Mouse (Mus musculus): Measurements from ENCODE around the gene Fgfr2.

Gene Fgfr2

DNA sequence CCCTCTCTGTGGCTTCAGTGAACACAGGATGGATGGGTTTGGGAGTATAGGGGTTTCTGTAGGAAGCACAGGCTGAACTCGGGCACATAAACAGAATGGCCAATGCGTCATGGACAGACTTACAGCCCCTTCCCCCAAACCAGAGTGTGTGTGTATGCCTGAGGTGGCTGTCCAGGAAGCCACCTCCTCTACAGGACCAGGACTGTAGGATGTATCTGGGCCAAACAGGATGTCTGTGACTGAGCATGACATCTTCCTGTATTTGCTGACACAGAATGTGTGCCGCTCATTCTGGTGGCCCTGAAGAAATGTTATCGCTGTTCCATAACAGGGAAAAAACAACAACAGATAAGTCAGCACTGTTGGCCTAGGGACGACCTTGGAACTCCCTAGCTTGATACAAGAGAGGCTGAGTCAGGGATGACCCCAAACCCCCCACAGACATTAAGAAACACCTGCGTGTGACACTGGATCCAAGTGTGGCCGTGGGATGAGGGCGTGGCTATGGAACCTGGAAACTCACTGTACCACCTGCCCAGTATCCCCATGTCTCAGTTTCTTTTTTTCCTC is 687.6 kb downstream of the Fgfr2 start:
- DNase-seq: no peak

DNA sequence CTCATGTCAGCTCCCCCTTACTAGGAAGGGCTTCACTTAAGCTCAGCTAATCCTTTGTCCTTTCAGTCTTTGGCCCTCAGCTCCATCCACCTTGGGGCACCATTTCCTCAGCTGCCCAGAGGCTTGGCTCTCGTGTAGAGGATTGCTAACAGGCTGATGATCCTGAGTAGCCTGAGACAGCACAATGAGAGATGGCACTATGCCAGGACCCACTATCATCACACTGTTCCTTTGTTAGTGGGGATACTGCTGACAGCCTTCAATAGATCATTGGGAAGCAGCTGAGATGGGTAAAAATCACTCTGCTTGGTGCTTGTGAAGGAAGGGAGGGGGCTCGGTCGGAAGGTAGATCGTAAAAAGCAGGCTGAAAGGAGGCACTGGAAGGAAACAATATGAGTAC is 693.8 kb downstream of the Fgfr2 start:
- no peak for DNase-seq

DNA sequence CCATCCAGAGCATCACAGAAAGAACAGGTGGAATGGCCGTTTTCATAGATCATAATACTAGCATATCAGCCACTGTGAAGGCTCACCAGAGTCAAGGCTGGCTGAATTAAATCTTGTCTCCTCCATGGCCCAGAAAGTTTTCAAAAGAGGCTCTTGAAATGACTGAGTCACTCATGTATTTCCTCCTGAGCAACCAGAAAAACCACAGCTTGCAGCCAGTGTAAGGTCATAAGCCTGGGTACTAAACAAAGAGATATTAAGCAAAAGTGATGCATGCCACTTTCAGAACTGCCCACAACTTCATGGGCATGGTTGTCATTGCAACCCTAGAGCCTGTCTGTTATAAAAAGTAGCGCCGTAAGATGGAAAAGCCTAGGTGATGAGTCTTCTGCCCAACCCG is 694.8 kb downstream of the Fgfr2 start:
- no peak for DNase-seq

DNA sequence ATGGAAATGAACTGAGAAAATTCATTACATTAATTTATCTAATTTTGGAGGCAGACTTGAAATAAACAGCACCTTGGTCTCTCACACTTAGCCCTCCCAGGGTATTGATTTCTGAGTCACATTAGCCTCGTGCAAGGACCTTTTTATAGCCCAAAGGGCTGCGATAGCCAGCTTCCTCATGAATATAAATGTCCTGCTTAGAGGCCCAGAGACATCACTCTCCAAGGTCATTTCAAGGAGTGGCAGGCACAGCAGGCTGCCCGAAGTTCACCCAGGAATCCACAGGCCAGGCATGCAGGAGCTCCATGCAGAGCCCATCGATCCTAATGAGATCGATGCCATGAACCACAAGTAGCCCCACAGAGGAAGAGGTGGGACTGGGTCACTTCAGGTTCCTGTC is 697.1 kb downstream of the Fgfr2 start:
- DNase-seq: no peak

DNA sequence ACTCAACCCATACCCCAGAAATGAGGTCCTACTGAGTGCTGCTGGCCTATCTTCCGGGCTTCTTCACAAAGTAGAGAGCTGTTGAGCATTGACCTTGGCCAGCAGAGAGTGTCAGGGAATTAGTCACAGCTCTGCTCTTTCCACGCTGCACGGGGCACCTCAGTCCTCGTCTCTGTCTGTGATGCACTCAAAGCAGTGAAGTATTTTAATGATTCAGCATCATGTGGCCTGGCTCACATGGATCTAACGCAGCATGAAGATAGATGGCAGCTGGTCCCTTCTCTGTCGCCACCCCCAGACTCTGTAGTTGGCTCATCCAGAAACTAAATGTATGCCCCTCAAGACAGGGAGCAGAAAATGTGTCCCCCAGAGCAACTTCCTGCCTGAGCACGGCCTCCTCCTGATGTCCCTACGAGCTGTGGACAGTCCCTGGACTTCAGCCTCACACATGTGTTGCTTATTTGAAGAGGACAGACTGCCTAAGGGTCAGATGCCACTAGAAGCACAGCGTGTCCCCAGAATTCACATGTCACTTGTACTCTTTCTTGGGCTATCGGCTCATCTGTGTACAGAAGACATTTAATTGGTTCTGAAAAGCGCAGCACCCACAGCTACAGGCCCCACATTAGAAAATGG is 697.7 kb downstream of the Fgfr2 start:
- DNase-seq: no peak

DNA sequence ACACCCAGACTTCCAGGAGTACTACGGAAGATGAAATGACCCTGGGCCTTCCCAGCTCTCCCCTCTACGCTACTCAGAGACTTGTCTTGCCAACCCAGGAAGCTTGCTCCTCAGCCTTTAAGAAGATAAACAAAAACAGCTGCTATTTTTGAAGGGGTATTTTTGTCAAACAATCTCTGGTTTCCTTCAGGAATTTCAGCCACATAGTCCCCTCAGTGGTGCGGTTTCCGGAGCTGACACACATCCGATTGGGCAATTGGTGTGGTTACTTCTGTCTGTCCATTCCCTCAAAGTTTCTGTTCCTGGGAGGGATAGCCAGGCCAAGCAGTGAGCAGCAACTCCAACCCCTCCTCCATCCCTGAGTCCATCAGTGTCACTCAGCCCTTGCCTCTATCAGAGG is 699.6 kb downstream of the Fgfr2 start:
- DNase-seq: no peak

DNA sequence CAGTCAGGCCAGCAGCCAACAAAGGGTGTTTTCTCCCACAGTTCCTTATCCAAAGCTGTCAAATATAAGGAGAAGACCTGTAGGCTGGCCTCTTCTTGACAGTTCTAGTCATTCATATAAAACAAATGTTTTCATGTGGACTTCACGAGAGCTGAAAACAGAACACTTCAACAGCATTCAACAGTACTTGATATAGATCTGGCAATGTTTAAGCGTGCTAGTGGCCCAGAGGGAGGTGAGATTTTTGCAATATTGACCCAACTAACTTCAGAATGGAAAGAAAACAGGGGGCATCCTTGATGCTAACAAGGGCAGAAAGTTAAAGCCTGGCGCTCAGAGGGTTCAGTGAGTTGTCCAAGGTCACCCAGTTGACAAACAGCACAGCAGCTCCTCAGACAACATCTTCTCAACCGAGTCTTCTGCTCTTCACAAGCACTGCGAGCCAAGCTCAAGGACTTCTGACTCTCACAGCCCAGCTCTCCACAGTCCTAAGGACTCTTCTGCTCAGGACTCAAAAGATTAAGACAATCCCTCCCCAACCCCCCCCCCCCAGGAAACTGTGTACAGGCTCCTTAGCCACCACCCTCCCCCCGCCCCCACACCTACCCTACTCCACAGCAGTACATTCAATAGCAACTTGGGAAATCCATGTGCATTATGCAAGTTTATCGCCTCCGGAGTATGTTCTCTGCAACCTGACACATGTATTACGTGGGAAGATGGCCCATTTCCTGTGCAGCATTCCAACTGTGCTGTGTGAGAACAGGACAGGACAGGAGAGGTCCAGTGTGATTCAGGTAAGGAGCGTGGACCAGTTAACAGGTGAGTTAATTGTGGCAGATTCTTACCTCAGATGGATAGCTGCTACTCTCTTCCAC is 703.5 kb downstream of the Fgfr2 start:
- no peak for DNase-seq

DNA sequence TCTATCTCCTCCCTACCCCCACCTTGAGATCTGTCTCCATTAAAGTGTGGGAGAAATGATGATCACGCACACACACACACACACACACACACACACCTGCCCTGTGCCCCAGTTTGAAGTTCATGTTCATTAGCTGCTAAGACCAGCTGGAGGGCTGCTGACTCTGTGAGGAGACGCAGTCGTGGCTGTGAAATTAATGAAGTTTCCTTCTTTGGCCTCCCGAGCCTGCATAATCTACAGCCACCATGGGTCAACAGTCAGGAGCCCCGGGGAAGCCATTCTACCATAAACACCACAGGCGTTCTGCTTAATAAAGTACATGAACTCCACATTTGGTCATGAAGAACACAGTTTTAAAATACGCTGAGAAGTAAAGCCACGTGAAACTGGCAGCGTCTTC is 706.3 kb downstream of the Fgfr2 start:
- DNase-seq: no peak

DNA sequence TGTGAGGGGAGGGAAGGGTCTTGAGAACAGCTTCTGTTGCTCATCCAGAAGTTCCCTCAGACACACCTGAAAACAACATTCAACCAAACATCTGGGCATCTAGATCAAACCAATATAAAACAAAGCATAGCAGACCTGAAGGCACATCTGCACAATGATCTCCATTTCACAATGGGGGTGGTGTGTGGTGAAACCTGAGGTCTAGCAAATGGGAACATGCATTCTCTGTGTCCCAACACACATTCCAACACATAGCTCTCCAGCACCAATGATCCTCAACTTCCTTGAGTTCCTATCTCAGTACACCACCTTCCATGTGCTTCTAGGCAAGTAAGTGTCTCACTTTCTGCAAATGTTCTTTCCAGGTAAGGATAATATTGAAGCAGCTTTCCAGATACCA is 707.3 kb downstream of the Fgfr2 start:
- DNase-seq: no peak

DNA sequence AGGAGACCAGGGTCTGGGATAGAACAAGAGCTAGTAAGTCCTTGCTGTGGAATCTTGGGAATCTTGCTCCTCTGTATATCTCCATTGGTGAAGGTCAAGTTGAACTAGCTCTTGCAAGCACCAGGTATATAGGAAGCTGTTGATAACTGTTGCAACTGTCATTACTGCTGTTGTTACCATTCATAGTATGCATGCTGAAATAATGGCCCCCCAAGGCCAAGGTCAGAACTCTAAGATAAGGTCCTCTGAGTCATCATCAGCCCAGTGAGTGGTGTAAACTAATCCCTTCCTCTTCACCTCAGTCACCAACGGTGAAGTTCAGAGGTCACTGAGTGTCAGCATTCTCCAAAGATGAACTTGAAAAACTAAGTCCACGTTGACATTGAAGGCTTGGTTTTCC is 710.6 kb downstream of the Fgfr2 start:
- DNase-seq: no peak

DNA sequence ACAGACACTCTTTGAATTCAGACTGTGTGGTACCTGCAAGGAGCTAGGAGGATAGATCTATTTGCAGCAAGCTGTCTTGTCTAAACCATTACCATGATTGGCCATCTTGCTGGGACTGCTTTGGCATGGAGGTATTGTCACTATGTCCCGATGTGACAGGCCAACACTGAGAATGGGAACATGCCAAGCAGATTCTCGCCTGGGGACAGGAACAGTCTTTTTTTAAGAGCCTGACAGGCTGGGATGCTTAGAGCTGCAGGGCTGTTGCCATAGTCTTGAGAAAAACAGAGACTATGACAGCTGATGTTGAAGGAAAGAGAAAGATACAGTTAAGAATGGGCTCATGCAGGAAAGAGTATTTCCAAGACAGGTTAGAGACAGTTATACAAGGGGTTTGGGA is 711.4 kb downstream of the Fgfr2 start:
- no peak for DNase-seq

DNA sequence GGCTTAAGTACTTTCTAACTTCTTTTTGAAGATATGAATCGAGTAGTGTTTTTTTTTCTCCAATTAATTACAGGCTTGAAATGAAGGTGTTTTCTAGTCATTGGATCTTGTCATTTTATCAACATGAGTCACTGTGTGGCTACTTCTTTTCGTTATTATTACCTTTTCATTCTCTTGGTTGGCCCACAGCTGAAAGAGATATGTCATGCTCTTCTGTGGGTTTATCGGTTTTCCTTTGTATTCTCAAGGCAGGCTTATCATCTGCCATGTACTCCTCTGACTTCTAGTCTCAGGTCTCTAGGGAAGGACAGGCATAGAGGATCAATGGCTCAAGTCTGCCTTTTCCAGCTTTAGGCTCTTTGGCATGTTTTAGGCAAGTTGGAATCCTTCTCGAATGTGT is 712.2 kb downstream of the Fgfr2 start:
- no peak for DNase-seq

DNA sequence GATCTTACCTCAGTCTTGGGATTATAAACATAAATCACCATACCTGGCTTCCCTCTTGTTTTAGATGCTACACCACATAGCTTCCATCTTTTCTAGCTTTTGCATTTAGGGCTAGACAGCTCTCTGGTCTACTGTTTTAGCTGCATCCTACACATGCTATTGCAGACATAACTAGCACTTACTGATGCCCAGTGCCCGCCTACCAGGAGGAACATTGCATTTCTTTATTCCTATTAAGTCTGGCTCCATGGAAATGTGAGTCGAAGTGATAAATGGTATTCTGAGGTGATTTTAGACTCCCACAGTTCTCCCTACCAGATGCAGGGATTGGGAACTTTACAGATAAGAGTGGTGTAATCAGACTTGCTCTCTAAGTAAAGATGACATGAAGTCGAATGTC is 713.3 kb downstream of the Fgfr2 start:
- DNase-seq: no peak

DNA sequence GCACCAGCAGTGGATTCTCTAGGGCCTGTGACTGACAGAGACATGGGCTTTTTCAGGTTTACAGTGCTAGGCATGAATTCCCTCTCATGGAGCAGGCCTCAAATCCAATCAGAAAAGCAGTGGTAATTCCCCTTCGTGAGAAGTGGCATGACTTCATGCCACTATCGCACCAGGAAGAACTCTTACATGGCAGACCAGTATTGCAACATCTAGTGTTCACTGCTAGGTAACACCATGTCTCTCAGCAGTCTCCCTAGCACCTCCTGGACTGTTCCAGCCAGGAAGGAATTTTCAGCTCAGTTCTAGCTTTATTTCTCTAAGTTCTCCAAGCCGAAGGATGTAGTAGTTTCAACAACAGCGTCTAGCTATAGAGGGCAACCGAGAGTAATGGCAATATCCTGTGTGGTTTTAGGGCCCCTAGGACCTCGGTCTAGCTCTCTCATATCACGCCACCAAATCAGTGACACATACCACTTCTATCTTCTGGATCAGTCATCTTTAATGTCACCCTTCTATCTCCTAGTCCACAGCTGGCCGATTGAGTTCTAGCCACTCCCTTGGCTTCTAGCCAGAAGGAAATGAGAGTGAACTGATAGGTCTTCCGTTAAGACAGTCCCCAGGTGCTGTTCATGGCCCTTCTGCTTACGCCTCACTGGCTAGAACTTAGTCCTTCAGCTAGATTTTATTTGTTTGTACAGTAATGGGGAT is 720.6 kb downstream of the Fgfr2 start:
- DNase-seq: no peak

DNA sequence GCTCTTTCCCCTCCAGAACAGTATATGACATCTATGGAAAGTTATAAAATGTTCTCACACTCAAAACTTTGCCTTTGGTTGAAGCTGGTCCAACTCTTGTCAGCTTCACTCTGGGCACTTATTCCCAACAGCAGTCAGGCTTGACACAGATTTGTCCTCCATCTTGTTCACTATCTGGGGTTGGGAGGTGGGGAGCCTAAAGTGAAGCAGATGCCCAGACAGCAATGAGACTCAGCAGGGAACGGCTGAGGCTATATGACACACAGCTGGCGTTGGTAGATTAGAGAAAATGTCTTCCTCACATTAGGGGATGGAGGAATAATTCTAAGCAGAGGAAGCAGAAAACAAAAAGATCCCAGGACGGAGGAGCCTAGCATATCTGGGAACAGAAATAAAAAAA is 724.7 kb downstream of the Fgfr2 start:
- DNase-seq: no peak

DNA sequence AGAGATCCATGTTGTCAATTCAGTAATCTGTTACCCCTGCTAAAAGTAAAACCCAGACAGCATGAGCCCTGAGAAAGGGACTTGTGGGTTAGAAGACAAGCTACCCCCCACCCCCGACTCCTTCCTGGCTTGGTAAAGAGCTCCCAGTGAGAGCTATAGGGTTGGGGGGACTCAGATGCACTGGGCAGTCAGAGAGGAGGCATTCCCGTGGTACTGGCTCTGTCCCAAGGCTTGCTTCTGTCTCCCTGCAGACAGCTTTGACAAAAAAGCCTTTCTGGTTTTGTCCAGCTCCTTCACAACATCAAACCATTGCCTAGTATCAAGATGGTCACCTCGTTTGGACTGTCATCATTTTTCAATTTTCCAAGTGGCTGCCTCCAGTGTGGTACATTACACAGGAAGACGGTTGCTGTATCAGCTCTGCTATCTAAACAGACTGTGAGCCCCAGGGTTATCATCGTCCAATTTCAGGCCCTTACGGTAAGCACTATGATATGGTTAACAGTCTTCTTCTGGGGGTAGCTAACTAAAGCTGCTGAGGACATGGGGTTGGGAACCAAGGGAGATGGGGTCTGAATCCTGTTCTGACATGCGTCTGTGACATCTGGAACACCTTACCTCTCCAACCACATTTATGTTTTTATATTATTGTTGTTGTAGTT is 726.4 kb downstream of the Fgfr2 start:
- no peak for DNase-seq

DNA sequence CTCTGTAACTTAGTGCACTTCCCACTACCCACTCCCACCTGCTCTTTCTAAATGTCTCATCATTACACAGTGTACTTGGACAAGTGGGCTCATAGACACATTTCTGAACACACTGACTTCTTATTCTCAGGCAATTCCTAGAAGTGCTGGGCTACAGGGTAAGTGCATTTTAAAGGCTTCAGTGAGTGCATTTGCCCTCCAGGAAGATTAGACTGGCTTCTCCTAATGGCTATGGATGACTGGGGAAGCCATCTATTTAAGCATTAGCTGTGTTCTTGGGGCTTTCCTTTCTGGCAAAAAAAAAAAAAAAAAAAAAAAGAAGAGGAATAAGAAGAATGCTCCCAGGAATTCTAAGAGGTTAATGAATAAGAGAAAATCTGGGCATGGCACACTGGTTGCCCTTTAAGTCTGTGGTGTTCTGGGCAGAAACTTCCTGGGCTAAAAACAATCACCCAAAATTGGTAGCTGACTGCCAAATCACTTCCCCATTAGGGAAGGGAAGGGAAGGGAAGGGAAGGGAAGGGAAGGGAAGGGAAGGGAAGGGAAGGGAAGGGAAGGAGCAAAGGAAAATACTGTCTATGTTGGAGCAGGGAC is 729.5 kb downstream of the Fgfr2 start:
- DNase-seq: no peak

DNA sequence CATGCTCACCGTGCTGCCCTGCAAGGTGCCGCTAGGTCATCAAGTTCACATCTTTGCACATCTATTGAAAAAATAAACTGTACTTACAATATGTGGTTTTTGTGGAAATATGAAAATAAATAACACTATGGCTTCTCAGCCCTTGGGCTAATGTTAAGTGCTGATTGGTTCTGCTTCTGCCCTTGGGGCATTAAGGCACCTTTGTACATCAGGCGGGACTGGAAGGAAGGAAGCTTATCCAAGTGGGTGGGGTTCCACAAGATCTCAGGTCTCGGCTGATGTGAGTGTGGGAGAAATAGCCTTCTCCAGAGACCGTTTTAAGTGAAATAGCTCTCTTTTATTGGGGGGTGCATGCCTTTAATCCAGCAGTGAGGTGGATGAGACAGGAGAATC is 730.1 kb downstream of the Fgfr2 start:
- DNase-seq: no peak

DNA sequence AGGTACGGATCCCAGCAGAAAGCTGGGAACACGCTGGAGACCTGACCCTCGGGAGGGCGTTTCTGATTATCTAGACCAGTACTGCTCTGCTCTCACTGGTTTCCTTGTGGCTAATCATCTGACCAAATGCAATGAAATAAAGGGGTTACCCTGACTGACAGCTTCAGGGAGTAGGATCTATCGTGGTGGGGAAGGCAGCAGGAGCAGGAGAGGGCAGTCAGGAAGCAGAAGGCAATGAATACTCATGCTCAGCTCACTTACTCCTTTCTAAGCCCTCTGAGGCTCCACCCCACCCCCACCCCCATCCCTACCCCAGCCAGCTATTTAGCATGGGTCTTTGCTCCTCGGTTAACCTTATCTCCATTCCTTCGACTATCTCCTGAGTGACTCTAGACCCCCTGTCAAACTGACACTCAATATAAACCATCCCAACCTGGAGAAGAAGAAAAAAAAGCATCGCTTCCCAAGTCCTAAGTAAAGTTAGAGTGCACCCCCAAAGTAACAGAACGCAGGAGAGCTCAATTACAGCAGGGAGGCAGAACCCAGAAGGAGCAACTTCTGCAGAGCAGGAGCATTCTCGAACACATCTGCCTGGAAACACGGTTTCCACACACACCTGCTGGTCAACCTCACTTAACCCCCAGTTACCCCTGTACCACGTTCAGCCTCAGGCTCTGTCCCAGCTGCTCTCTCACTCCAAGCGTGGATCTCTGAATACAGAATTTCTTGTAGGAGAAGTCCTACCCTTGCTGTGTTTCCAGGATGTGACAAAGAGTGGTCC is 730.7 kb downstream of the Fgfr2 start:
- DNase-seq: no peak

DNA sequence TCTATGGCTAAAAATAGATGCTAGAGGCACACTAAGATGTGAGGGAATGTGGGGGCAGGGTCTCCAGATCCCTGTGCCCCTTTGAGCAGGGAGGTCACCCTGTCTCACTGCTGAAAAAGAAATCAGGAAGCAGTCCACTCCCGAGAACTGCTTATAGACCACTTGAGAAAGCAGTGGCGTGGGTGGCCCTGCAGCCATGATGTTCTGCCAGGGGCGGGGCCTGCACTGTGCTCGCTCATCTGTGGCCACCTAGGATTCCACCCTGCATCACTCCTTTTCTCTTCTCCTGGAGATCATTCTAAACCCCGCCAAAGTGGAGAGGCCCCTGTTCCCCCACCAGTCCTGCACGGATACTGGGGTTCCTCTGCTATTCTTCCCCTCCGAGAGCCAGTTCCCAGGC is 733.7 kb downstream of the Fgfr2 start:
- DNase-seq: no peak

DNA sequence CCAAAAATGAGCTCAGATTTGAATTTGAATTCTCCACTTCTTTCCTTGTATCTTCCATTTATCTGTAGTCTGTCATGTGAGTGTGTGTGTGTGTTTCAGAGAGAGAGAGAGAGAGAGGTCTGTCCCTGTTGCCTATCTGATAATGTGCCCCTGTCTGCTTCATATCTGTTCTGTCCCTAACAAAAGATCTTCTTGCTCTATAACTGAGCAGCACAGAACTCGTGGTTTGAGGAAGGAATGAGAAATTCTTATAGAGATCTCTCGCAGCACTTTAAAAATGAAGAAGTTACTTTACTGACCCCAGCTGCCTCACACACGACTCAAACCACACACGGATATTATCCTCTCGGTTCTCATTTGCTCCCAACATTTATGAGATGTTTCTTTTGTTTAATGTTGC is 735.6 kb downstream of the Fgfr2 start:
- DNase-seq: no peak

DNA sequence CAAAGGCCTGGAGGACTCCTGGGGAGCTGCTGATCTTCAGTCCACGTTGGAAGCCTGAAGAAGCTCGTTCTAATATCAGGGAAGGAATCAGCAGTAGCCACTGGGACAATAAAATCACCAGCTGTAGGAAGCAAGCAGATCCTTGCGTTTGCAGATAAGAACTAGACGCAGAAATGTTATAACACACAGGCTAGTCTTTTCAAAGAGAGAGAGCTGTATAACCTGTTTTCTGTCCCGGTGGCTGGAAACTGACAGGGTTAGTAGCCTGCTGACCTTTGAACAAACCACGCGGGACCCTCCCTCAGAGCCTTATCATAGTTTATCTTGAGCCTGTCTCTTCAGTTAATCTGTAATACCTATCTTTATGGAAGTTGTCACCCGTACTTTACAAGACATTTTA is 736.8 kb downstream of the Fgfr2 start:
- no peak for DNase-seq

All from right cerebral cortex, postnatal 4 days (tissue).